Mouse (Mus musculus) neural tube, embryonic 14.5 days (tissue): ENCODE data around the gene Pttg1ip. TPM values are rescaled to one million over a fixed set of nuclear protein-coding genes. Genes with fewer than 3 reads are reported as not detected.
A peak's percentile ranks its signal among the peaks of the same experiment; 100 is the strongest.

Experiments
- ATAC-seq: fragments of 200-750 bp; cut with Nextera tagmentation; 2 replicates; pipeline ENCODE4 v1.8.0; 2017; ENCODE audit warnings: low read depth, mild to moderate bottlenecking, moderate TSS enrichment, moderate library complexity
- H3K27ac ChIP-seq: fragments of 300-500 bp; sonication (generic); 2 replicates; pipeline ENCODE4 v1.5.1; 2014; ENCODE audit warnings: low read depth, mild to moderate bottlenecking, control low read depth, low read length, moderate library complexity, mixed read lengths
- H3K27me3 ChIP-seq: fragments of 300-500 bp; sonication (generic); 2 replicates; pipeline ENCODE4 v1.6.1; 2014; ENCODE audit warnings: low read length; ENCODE audit not compliant: control insufficient read depth, insufficient read depth
- H3K36me3 ChIP-seq: fragments of 300-500 bp; sonication (generic); 2 replicates; pipeline ENCODE4 v1.6.1; 2014; ENCODE audit warnings: low read length, mixed read lengths; ENCODE audit not compliant: control insufficient read depth, insufficient read depth
- H3K4me1 ChIP-seq: fragments of 300-500 bp; sonication (generic); 2 replicates; pipeline ENCODE4 v1.6.1; 2014; ENCODE audit warnings: low read length; ENCODE audit not compliant: control insufficient read depth, insufficient read depth
- H3K4me2 ChIP-seq: fragments of 300-500 bp; sonication (generic); 2 replicates; pipeline ENCODE4 v1.6.1; 2014; ENCODE audit warnings: mild to moderate bottlenecking, low read depth, low read length, control low read depth
- H3K4me3 ChIP-seq: fragments of 300-500 bp; sonication (generic); 2 replicates; pipeline ENCODE4 v1.5.1; 2014; ENCODE audit warnings: low read depth, low read length, control low read depth, mixed read lengths
- H3K9ac ChIP-seq: fragments of 300-500 bp; sonication (generic); replicated peaks from 2 replicates; pipeline ENCODE4 v1.6.1; 2014; ENCODE audit warnings: low read depth, mild to moderate bottlenecking, control low read depth, low read length, mixed read lengths
- H3K9me3 ChIP-seq: fragments of 300-500 bp; sonication (generic); 2 replicates; pipeline ENCODE4 v1.6.1; 2016; ENCODE audit warnings: low read length; ENCODE audit not compliant: control insufficient read depth
- WGBS: fragments of 180-500 bp; shearing (Covaris S2); extraction: QIAGEN DNeasy Blood & Tissue Kit; methylation state at CpG from one replicate; pipeline ENCODE4 v1.1.7; 2014; 5-methylcytosine and 5-hydroxymethylcytosine counted together
- polyA plus RNA-seq: library from polyadenylated mRNA; unstranded; fragments of >200 nt; fragmentation: Nextera tagmentation; extraction: Ambion mirVana; gene quantifications from 2 replicates; pipeline ENCODE4 v1.2.1, GENCODE M21; 2014

Pttg1ip gene
- polyA plus RNA-seq, 1 experiment from 2014 or later = 64.2 TPM

DNA sequence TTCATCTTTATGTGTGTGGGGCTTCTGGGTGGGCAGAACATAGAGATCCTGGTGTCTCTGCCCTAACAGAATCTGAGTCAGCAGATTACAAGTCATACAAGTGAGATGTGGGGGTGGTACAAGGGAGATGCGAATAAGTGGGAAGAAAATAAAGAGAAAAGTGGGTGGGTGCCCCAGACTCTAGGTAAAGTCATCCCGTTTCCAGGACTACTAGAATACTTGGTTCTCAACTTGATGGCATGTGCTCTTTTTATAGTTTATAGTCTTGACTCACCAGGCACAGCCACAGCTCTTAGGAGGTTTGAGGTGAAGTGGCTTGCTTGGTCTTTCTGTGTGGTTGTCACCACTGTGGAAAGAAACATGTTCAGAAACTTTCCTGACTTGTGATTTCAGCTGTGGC lies 14.5 kb downstream of the Pttg1ip start:
- Histone ChIP-seq H3K36me3 (peaks cover 60% of the 10 kb centered on the region), H3K27ac (no peak overlapping the region), H3K9me3 (no peaks in the 10 kb centered on the region), H3K9ac (no peak overlapping the region), H3K27me3 (no peaks in the 10 kb centered on the region), H3K4me2 (no peak overlapping the region), H3K4me1 (no peaks in the 10 kb centered on the region), H3K4me3 (no peak overlapping the region)
- WGBS = 91% methylated on average over 2 of the region's 2 CpGs
- ATAC-seq = no peak

DNA sequence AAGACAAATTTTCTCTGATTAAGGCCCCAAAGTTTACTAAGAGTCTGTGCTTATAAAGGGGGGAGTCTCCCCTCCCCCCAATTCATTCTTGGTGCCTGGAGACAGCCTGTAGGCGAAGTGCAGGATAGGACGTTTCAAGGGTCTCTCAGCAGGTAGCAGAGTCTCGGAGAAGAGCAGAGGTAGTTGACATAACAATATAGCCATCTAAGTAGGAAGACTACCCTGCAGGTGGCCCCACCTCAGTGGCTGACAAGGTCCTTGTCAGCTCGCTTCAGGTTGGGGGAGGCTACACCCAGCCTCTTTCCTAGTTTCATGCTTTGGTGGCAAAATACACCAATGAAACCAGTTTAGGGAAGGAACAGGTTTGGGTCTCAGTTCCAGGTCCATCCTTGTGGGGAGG lies 21.5 kb downstream of the Pttg1ip start:
- H3K4me2 ChIP-seq = no peak overlapping the region
- no peak overlapping the region for H3K9ac ChIP-seq
- H3K4me1 ChIP-seq = peaks cover 13% of the 10 kb centered on the region
- no peaks in the 10 kb centered on the region for H3K27me3 ChIP-seq
- H3K27ac ChIP-seq = no peak overlapping the region
- H3K9me3 ChIP-seq = no peaks in the 10 kb centered on the region
- 52% methylated on average over 4 of the region's 4 CpGs for WGBS
- no peak for ATAC-seq
- H3K36me3 ChIP-seq = peaks cover 13% of the 10 kb centered on the region; the same call in 1 of the 2 replicates
- no peak overlapping the region for H3K4me3 ChIP-seq

DNA sequence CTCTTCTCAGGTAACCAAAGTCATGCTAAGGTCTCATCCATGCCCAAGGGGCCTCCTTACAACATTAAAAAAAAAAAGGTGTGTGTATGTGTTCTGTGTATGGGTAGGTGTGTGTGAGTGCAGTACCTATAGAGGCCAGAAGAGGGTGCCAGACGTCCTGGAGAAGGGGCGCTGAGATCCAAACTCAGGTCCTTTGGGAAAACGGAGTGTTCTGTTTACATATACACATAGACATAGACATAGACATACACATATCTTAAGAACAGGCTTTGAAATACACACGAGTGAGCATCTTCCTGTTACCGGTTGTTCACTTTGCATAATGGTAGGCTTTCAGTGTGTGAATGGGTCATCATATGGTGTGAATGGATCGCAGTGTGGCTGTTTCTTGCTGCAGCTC lies 22.6 kb downstream of the Pttg1ip start:
- H3K9me3 ChIP-seq = no peaks in the 10 kb centered on the region
- H3K4me2 ChIP-seq = no peak overlapping the region
- no peak overlapping the region for H3K4me3 ChIP-seq
- no peaks in the 10 kb centered on the region for H3K27me3 ChIP-seq
- H3K9ac ChIP-seq = no peak overlapping the region
- H3K36me3 ChIP-seq = peaks cover 2% of the 10 kb centered on the region; the same call in 1 of the 2 replicates
- peaks cover 13% of the 10 kb centered on the region for H3K4me1 ChIP-seq
- ATAC-seq = no peak
- 95% methylated on average over 6 of the region's 6 CpGs for WGBS
- no peak overlapping the region for H3K27ac ChIP-seq

DNA sequence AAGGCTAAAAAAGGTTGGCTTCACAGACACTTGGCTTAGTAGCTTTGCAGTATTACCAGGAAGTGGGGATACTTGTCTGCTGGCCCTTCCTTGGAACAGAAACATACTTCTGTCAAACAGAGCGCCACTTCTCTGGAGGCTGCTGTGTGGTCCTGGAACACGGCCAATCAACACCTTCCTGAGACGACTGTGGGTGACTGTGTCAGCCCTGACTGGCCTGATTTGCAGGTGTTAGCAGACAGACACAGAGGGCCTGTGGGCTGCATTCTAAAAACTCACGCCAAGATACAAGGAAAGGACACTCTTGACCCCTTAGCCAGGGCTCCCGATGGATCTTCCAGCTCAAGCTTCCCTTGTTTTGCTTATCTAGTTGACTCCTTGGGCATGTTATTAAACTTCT lies 23.4 kb downstream of the Pttg1ip start:
- Histone ChIP-seq H3K9ac (no peak overlapping the region), H3K4me1 (peaks cover 13% of the 10 kb centered on the region), H3K36me3 (no peaks in the 10 kb centered on the region), H3K4me2 (no peak overlapping the region), H3K4me3 (no peak overlapping the region), H3K9me3 (no peaks in the 10 kb centered on the region), H3K27ac (no peak overlapping the region; the same call in 1 of the 2 replicates), H3K27me3 (no peaks in the 10 kb centered on the region)
- no peak for ATAC-seq
- 83% methylated on average over 5 of the region's 5 CpGs for WGBS

DNA sequence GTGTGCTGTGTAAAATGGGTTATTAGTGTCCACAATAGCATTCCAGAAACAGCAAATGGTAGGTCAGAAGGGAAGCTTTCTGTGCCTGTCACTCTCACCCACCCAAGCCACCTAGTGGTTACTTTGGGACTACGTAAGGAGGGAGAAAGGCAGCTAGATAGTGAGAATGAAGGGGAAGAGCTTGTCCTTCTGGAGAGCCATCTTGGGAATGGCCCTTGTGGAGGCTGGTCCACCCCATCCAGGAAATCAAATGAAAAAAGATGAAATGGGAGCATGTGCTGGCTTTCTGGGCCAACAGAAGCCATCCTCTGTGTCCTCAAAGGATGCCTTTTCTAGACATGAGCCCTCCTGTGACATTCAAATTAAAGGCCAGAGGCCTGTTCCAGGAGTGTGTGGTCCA lies 23.8 kb downstream of the Pttg1ip start:
- WGBS = 33% methylated on average over 1 of the region's 1 CpGs
- no peak for ATAC-seq

DNA sequence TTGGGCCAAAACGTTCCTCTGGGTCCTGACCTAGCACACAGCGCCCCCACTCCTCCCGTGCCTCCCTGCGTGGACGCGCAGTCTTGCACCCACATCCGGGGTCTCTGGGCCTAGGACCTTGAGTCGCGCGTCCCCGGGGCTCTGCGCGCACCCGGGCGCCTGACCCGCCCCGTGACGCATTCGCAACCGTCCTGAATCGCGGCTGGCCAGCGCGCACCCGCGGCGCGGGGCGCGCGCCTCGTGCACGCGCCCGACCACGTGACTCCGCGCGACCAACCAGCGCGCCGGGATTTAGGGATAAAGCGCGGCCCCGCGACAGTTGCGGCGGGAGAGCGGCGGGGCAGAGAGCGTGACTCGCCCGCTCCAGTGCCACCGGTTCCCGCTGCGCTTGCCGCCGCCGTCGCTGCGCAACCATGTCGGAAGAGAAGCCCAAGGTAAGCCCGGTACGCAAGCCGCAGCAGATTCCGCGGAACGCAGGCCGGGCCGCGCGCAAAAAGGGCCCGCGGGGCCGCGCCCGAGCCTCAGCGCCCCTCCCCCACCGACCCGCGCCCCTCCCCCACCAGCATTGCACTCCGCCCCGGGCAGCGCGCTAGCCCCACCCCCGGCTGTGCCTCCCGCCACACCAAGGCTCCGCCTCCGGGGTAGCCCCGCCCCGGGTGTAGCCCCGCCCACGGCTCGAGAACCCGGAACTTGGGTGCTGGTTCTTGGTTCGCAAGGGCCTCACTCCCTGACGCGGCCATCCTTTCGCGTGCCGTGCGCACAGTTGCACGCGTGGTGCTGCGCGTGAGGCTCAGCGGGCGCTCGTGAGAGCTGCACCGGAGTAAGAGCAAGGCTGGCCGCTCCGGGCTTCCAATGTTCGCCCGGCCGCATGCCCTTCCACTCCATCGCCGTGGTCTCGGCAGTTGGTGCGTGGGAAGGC lies 24.6 kb downstream of the Pttg1ip start, which contains the start of the genes Sumo3 and Gm49325:
Gene Sumo3 (plus strand): TSS at position 190 of the 919 bp plus-strand sequence.
Gene Gm49325 (plus strand): TSS at position 290 of the 919 bp plus-strand sequence.
- H3K36me3 ChIP-seq = peaks cover 8% of the 10 kb centered on the region; the same call in 1 of the 2 replicates
- H3K4me1 ChIP-seq = peaks cover 13% of the 10 kb centered on the region
- H3K27ac ChIP-seq = peak within 1 kb of the TSS; percentile 96
- peak within 1 kb of the TSS; percentile 61 for H3K4me3 ChIP-seq
- 1% methylated on average over 103 of the region's 119 CpGs for WGBS
- H3K9me3 ChIP-seq = no peaks in the 10 kb centered on the region
- H3K27me3 ChIP-seq = no peaks in the 10 kb centered on the region
- ATAC-seq = peak; percentile 84
- peak within 1 kb of the TSS; percentile 68 for H3K4me2 ChIP-seq
- H3K9ac ChIP-seq = peak within 1 kb of the TSS; percentile 62

More for the DNA sequence above, 23.8 kb downstream of the Pttg1ip start:
- Histone ChIP-seq H3K9me3 (no peaks in the 10 kb centered on the region), H3K27me3 (no peaks in the 10 kb centered on the region), H3K27ac (peak overlapping the region; percentile 96), H3K36me3 (peaks cover 2% of the 10 kb centered on the region; the same call in 1 of the 2 replicates), H3K4me2 (peak overlapping the region; percentile 68), H3K4me3 (peak overlapping the region; percentile 61), H3K9ac (no peak overlapping the region; the same call in 1 of the 2 replicates), H3K4me1 (peaks cover 13% of the 10 kb centered on the region)

DNA sequence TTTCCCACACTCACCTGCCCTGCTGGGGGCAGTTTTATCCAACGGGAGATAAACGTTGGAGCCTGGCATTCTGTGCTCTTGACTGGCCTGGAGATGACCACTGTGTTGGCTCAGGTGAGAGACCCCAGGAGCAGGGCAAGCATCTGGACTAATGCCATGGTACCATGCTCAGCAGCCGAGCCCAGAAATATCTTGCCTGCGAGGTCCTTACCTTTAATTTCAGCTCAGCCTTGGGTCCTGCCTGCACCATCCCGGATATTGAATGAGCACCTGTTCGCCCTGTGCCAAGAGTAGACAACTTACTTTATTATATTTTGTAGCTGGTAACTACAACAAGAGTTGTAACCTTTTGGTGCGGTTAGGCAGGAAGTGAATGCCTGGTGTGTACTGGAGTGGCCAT lies 25.3 kb downstream of the Pttg1ip start:
- Histone ChIP-seq H3K36me3 (peaks cover 10% of the 10 kb centered on the region; the same call in 1 of the 2 replicates), H3K4me1 (peaks cover 13% of the 10 kb centered on the region), H3K4me2 (peak overlapping the region; percentile 68), H3K27ac (peak overlapping the region; percentile 96), H3K9ac (peak overlapping the region; percentile 62), H3K4me3 (peak overlapping the region; percentile 61), H3K27me3 (no peaks in the 10 kb centered on the region), H3K9me3 (no peaks in the 10 kb centered on the region)
- ATAC-seq = peak; percentile 18
- WGBS = 44% methylated on average over 7 of the region's 7 CpGs

DNA sequence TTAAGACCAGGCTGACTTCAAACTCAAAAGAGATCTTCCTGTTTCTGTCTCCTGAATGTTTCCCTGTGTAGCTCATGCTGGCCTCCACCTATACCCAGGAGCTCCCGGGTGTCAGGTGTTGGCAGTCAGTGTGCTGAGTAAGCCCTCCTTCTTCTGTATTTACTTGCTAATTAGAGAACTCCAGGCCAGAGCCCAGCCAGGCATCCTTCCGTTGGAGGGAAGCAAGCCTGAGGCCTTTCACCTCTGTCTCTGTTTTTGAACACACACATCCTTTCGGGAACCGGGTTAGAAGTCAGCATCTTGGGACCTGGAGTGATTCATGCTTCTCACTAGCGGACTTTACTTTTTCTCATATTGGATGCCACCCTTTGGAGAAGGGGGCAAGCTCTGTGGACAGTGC lies 25.9 kb downstream of the Pttg1ip start:
- no peak overlapping the region for H3K9ac ChIP-seq
- peaks cover 14% of the 10 kb centered on the region; the same call in 1 of the 2 replicates for H3K36me3 ChIP-seq
- H3K4me3 ChIP-seq = no peak overlapping the region; the same call in 1 of the 2 replicates
- H3K27ac ChIP-seq = no peak overlapping the region
- 73% methylated on average over 5 of the region's 5 CpGs for WGBS
- H3K4me2 ChIP-seq = peak overlapping the region; percentile 68
- H3K27me3 ChIP-seq = no peaks in the 10 kb centered on the region
- no peaks in the 10 kb centered on the region for H3K9me3 ChIP-seq
- peaks cover 13% of the 10 kb centered on the region for H3K4me1 ChIP-seq
- no peak for ATAC-seq

DNA sequence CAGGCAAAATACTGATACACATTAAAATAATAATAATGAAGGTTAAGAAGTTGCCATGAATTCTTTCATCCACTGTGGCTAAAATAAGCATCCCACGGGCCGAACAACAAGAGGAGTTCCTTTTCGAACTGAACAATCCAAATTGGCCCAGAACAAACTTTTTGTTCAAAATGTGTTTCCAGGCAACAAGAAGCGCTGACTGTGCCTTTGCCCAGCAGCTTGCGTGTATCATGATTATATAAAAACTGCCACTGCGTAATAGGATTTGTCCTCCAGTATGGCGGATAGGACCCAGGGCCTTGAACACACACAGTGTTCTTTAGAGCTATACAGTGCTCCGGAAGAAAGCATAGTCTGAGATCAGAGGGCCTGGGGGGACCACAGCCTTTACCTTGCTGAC lies 27.1 kb downstream of the Pttg1ip start:
- no peak for ATAC-seq
- Histone ChIP-seq H3K9ac (no peak overlapping the region), H3K4me2 (no peak overlapping the region), H3K36me3 (peaks cover 18% of the 10 kb centered on the region), H3K9me3 (no peaks in the 10 kb centered on the region), H3K4me3 (no peak overlapping the region), H3K27me3 (no peaks in the 10 kb centered on the region), H3K27ac (no peak overlapping the region), H3K4me1 (peaks cover 13% of the 10 kb centered on the region)
- 92% methylated on average over 8 of the region's 8 CpGs for WGBS
